Comparison of ENCODE assay signal across 8 mouse cellular contexts in genomic region chr16:23107231-23107942, GRCm38 (mm10). TPM values are rescaled to one million over a fixed set of nuclear protein-coding genes. Genes with fewer than 3 reads are reported as not detected.
A peak's percentile ranks its signal among the peaks of the same experiment; 100 is the strongest.
DNase-seq lines count a peak whose midpoint lies in the region; ATAC-seq lines count a peak whose summit lies in the region.

Eif4a2 (plus strand) TSS chr16:23107444.

- H3K4me3 ChIP-seq in forebrain, embryonic 11.5 days (ENCODE audit: low read depth, low read length), result peak within 1 kb of the TSS; percentile 81
- peak within 1 kb of the TSS; percentile 100 for H3K4me3 ChIP-seq in heart, embryonic 16.5 days (ENCODE audit: low read length)
- peak within 1 kb of the TSS; percentile 82 for H3K4me3 ChIP-seq in liver, embryonic 15.5 days (replicated peaks)
- peak within 1 kb of the TSS; percentile 77 for H3K4me3 ChIP-seq in neural tube, embryonic 12.5 days

- peak; percentile 90 to 92 for DNase-seq in CD8-positive naive resting alpha-beta T cell, adult 2 months (ENCODE audit: low read depth in 2 of 2, low spot score in 2 of 2)
- DNase-seq in c-Kit-positive CD71-negative TER-119-negative erythroid progenitor cells, embryonic 14.5 days (ENCODE audit: low read depth), result peak; percentile 76
- peak; percentile 94 for DNase-seq in forebrain, embryonic 11.5 days (ENCODE audit: low spot score)
- DNase-seq in kidney, postnatal 36 days, result peak; percentile 92 to 96
- DNase-seq in telencephalon, adult 2 months (ENCODE audit: low read depth, low spot score), result peak; percentile 92

- H3K27me3 ChIP-seq in forebrain, embryonic 11.5 days (ENCODE audit: control insufficient read depth, insufficient read depth, low read length), result no peaks in the 10 kb centered on the region
- H3K27me3 ChIP-seq in heart, embryonic 16.5 days (ENCODE audit: control insufficient read depth, insufficient read depth, low read length), result no peaks in the 10 kb centered on the region
- H3K27me3 ChIP-seq in liver, embryonic 15.5 days, result no peaks in the 10 kb centered on the region
- H3K27me3 ChIP-seq in neural tube, embryonic 12.5 days (replicated peaks), result no peaks in the 10 kb centered on the region

- no peaks in the 10 kb centered on the region for H3K9me3 ChIP-seq in forebrain, embryonic 11.5 days (ENCODE audit: control insufficient read depth, low read length)
- no peaks in the 10 kb centered on the region for H3K9me3 ChIP-seq in heart, embryonic 16.5 days (replicated peaks; ENCODE audit: control insufficient read depth, low read length)
- H3K9me3 ChIP-seq in liver, embryonic 15.5 days (replicated peaks), result no peaks in the 10 kb centered on the region
- no peaks in the 10 kb centered on the region for H3K9me3 ChIP-seq in neural tube, embryonic 12.5 days

- peak within 1 kb of the TSS; percentile 92 for H3K27ac ChIP-seq in forebrain, embryonic 11.5 days (ENCODE audit: low read depth, low read length)
- peak within 1 kb of the TSS; percentile 99 for H3K27ac ChIP-seq in heart, embryonic 16.5 days (ENCODE audit: low read length)
- H3K27ac ChIP-seq in liver, embryonic 15.5 days (replicated peaks), result peak within 1 kb of the TSS; percentile 94
- peak within 1 kb of the TSS; percentile 93 for H3K27ac ChIP-seq in neural tube, embryonic 12.5 days

- peak within 1 kb of the TSS; percentile 96 for H3K9ac ChIP-seq in forebrain, embryonic 11.5 days (ENCODE audit: low read length)
- H3K9ac ChIP-seq in heart, embryonic 16.5 days (ENCODE audit: low read length), result peak within 1 kb of the TSS; percentile 100
- peak within 1 kb of the TSS; percentile 96 for H3K9ac ChIP-seq in liver, embryonic 15.5 days
- peak within 1 kb of the TSS; percentile 96 for H3K9ac ChIP-seq in neural tube, embryonic 12.5 days

- H3K4me2 ChIP-seq in forebrain, embryonic 11.5 days (ENCODE audit: low read depth, low read length, severe bottlenecking), result peak within 1 kb of the TSS; percentile 66
- peak within 1 kb of the TSS; percentile 92 for H3K4me2 ChIP-seq in heart, embryonic 16.5 days (ENCODE audit: low read depth, low read length)
- peak within 1 kb of the TSS; percentile 82 for H3K4me2 ChIP-seq in liver, embryonic 15.5 days
- H3K4me2 ChIP-seq in neural tube, embryonic 12.5 days (replicated peaks), result peak within 1 kb of the TSS; percentile 92

- peaks cover 10% of the 10 kb centered on the region for H3K36me3 ChIP-seq in forebrain, embryonic 11.5 days (ENCODE audit: control insufficient read depth, insufficient read depth, low read length)
- peaks cover 31% of the 10 kb centered on the region for H3K36me3 ChIP-seq in heart, embryonic 16.5 days (ENCODE audit: control insufficient read depth, insufficient read depth)
- peaks cover 41% of the 10 kb centered on the region for H3K36me3 ChIP-seq in liver, embryonic 15.5 days (replicated peaks)
- peaks cover 31% of the 10 kb centered on the region for H3K36me3 ChIP-seq in neural tube, embryonic 12.5 days

- H3K4me1 ChIP-seq in forebrain, embryonic 11.5 days (replicated peaks; ENCODE audit: control insufficient read depth, insufficient read depth, low read length), result peaks cover 7% of the 10 kb centered on the region; the same call in 1 of the 2 replicates
- H3K4me1 ChIP-seq in heart, embryonic 16.5 days (ENCODE audit: control insufficient read depth, insufficient read depth, low read length), result peaks cover 36% of the 10 kb centered on the region
- H3K4me1 ChIP-seq in liver, embryonic 15.5 days (replicated peaks), result peaks cover 59% of the 10 kb centered on the region
- peaks cover 22% of the 10 kb centered on the region for H3K4me1 ChIP-seq in neural tube, embryonic 12.5 days

- WGBS in forebrain, embryonic 11.5 days, result under 1% methylated on average over 71 of the region's 71 CpGs
- WGBS in heart, embryonic 16.5 days, result under 1% methylated on average over 71 of the region's 71 CpGs
- under 1% methylated on average over 71 of the region's 71 CpGs for WGBS in liver, embryonic 15.5 days (ENCODE audit: insufficient replicate concordance)
- under 1% methylated on average over 71 of the region's 71 CpGs for WGBS in neural tube, embryonic 12.5 days

- ATAC-seq in forebrain, embryonic 11.5 days (replicated peaks; ENCODE audit: low FRiP score), result peak; percentile 91
- peak; percentile 88 for ATAC-seq in heart, embryonic 16.5 days (replicated peaks; ENCODE audit: extremely low read depth, insufficient read depth, low FRiP score)
- peak; percentile 93 for ATAC-seq in liver, embryonic 15.5 days (ENCODE audit: insufficient read depth)
- ATAC-seq in neural tube, embryonic 12.5 days (ENCODE audit: low FRiP score, low read depth), result peak; percentile 88

RNA-seq across cellular contexts. Expression of gene Eif4a2, which starts in this region (rescaled TPM):
- 204 TPM in 2 replicates for polyA plus RNA-seq in forebrain, embryonic 11.5 days (2014; fragmentation: Nextera tagmentation; extraction: Ambion mirVana)
- 156 and 174 TPM in 2 replicates for polyA plus RNA-seq in heart, embryonic 16.5 days (2015; fragmentation: Nextera tagmentation; extraction: Ambion mirVana)
- polyA plus RNA-seq in liver, embryonic 15.5 days (2015; fragmentation: Nextera tagmentation; extraction: Ambion mirVana), result 58.3 and 60.6 TPM in 2 replicates
- polyA plus RNA-seq in neural tube, embryonic 12.5 days (2016; fragmentation: Nextera tagmentation; extraction: Ambion mirVana), result 223 and 248 TPM in 2 replicates

Comparison
In these comparisons a context has a peak if more than half of its experiments do, and no peak if none do; other contexts are left out.
1. Peak in every context shown above with its lines: DNase-seq, ATAC-seq, H3K4me3 ChIP-seq and H3K27ac ChIP-seq.